Mouse (Mus musculus): ENCODE results near the gene Smurf1.

Gene Smurf1

GRCm38 (mm10) chr5:144965639-144966351 is at the start of gene Smurf1:
Gene Smurf1, minus strand, starts transcription at chr5:144965847.
- DNase-seq (ENCODE audit: low spot score) = peak; percentile 88

- DNase-seq (ENCODE audit: low spot score) = no peak
Observed at GRCm38 (mm10) chr5:145014278-145014677, 48.6 kb upstream of the Smurf1 start.

- no peak for DNase-seq (ENCODE audit: low spot score)
Observed at GRCm38 (mm10) chr5:145008878-145009659, 43.4 kb upstream of the Smurf1 start.

- no peak for DNase-seq (ENCODE audit: low spot score)
Observed at GRCm38 (mm10) chr5:145005596-145005995, 39.9 kb upstream of the Smurf1 start.

- DNase-seq (ENCODE audit: low spot score) = no peak
Observed at GRCm38 (mm10) chr5:145004495-145004894, 38.8 kb upstream of the Smurf1 start.

- DNase-seq (ENCODE audit: low spot score) = no peak
Observed at GRCm38 (mm10) chr5:145003362-145003761, 37.7 kb upstream of the Smurf1 start.

GRCm38 (mm10) chr5:144998491-144998890 is 32.8 kb upstream of the Smurf1 start:
- no peak for DNase-seq (ENCODE audit: low spot score)

- no peak for DNase-seq (ENCODE audit: low spot score)
Observed at GRCm38 (mm10) chr5:144990481-144990880, 24.8 kb upstream of the Smurf1 start.

GRCm38 (mm10) chr5:144990051-144990450 is 24.4 kb upstream of the Smurf1 start:
- no peak for DNase-seq (ENCODE audit: low spot score)

GRCm38 (mm10) chr5:144989061-144989405 is 23.4 kb upstream of the Smurf1 start:
- no peak for DNase-seq (ENCODE audit: low spot score)

- DNase-seq (ENCODE audit: low spot score) = no peak
Observed at GRCm38 (mm10) chr5:144988340-144989060, 22.9 kb upstream of the Smurf1 start.

- no peak for DNase-seq (ENCODE audit: low spot score)
Observed at GRCm38 (mm10) chr5:144987561-144987960, 21.9 kb upstream of the Smurf1 start.

GRCm38 (mm10) chr5:144984839-144985238 is 19.2 kb upstream of the Smurf1 start:
- no peak for DNase-seq (ENCODE audit: low spot score)

- no peak for DNase-seq (ENCODE audit: low spot score)
Observed at GRCm38 (mm10) chr5:144983227-144983626, 17.6 kb upstream of the Smurf1 start.

GRCm38 (mm10) chr5:144979110-144979509 is 13.5 kb upstream of the Smurf1 start:
- DNase-seq (ENCODE audit: low spot score) = no peak

GRCm38 (mm10) chr5:144978533-144979107 is 13.0 kb upstream of the Smurf1 start:
- DNase-seq (ENCODE audit: low spot score) = no peak

GRCm38 (mm10) chr5:144971266-144971665 is 5.6 kb upstream of the Smurf1 start:
- DNase-seq (ENCODE audit: low spot score) = no peak

- DNase-seq (ENCODE audit: low spot score) = peak; percentile 93
Observed at GRCm38 (mm10) chr5:144964872-144965638, 592 bp downstream of the Smurf1 start.

- no peak for DNase-seq (ENCODE audit: low spot score)
Observed at GRCm38 (mm10) chr5:144964465-144964864, 1.2 kb downstream of the Smurf1 start.

GRCm38 (mm10) chr5:144963817-144964261 is 1.8 kb downstream of the Smurf1 start:
- peak; percentile 72 for DNase-seq (ENCODE audit: low spot score)

- no peak for DNase-seq (ENCODE audit: low spot score)
Observed at GRCm38 (mm10) chr5:144963401-144963800, 2.2 kb downstream of the Smurf1 start.

GRCm38 (mm10) chr5:144958271-144958670 is 7.4 kb downstream of the Smurf1 start:
- no peak for DNase-seq (ENCODE audit: low spot score)
